Mouse (Mus musculus): ENCODE results near the gene Lrrc4c. TPM values are rescaled to one million over a fixed set of nuclear protein-coding genes. Genes with fewer than 3 reads are reported as not detected.

The Lrrc4c gene
- polyA plus RNA-seq, 1 experiment from 2014 or later = 0.92 TPM

- H3K27me3 ChIP-seq (replicated peaks) = no peaks in the 10 kb centered on the region
- H3K4me2 ChIP-seq = no peak overlapping the region
- no peaks in the 10 kb centered on the region for H3K9me3 ChIP-seq
- ATAC-seq (ENCODE audit: extremely low read depth, insufficient number of reproducible peaks, low FRiP score, low TSS enrichment) = no peak
- no peaks in the 10 kb centered on the region for H3K36me3 ChIP-seq
- H3K4me1 ChIP-seq = no peaks in the 10 kb centered on the region
- no peak overlapping the region for H3K9ac ChIP-seq
- 76% methylated on average over 7 of the region's 7 CpGs for WGBS
- no peak overlapping the region for H3K27ac ChIP-seq (replicated peaks)
- no peak overlapping the region for H3K4me3 ChIP-seq
Measured at GRCm38 (mm10) chr2:96714561-96714960, 396.6 kb downstream of the Lrrc4c start.

- Histone ChIP-seq H3K9me3 (no peaks in the 10 kb centered on the region), H3K36me3 (no peaks in the 10 kb centered on the region), H3K9ac (no peak overlapping the region), H3K4me3 (no peak overlapping the region), H3K4me1 (no peaks in the 10 kb centered on the region), H3K27me3 (replicated peaks) (no peaks in the 10 kb centered on the region), H3K27ac (replicated peaks) (no peak overlapping the region), H3K4me2 (no peak overlapping the region)
- no peak for ATAC-seq (ENCODE audit: extremely low read depth, insufficient number of reproducible peaks, low FRiP score, low TSS enrichment)
- WGBS = 72% methylated on average over 2 of the region's 2 CpGs
Measured at GRCm38 (mm10) chr2:96717353-96717752, 399.4 kb downstream of the Lrrc4c start.

GRCm38 (mm10) chr2:96723395-96723794 is 405.4 kb downstream of the Lrrc4c start:
- no peaks in the 10 kb centered on the region for H3K9me3 ChIP-seq
- H3K36me3 ChIP-seq = no peaks in the 10 kb centered on the region
- H3K27me3 ChIP-seq (replicated peaks) = no peaks in the 10 kb centered on the region
- no peak overlapping the region for H3K9ac ChIP-seq
- no peaks in the 10 kb centered on the region for H3K4me1 ChIP-seq
- no peak for ATAC-seq (ENCODE audit: extremely low read depth, insufficient number of reproducible peaks, low FRiP score, low TSS enrichment)
- no peak overlapping the region for H3K4me3 ChIP-seq
- H3K27ac ChIP-seq (replicated peaks) = no peak overlapping the region
- H3K4me2 ChIP-seq = no peak overlapping the region

- Histone ChIP-seq H3K27me3 (replicated peaks) (no peaks in the 10 kb centered on the region), H3K4me2 (no peak overlapping the region), H3K9me3 (no peaks in the 10 kb centered on the region), H3K4me3 (no peak overlapping the region), H3K36me3 (no peaks in the 10 kb centered on the region), H3K4me1 (no peaks in the 10 kb centered on the region), H3K9ac (no peak overlapping the region), H3K27ac (replicated peaks) (no peak overlapping the region)
- no peak for ATAC-seq (ENCODE audit: extremely low read depth, insufficient number of reproducible peaks, low FRiP score, low TSS enrichment)
Measured at GRCm38 (mm10) chr2:96736081-96736480, 418.1 kb downstream of the Lrrc4c start.

GRCm38 (mm10) chr2:96755066-96755465 is 437.1 kb downstream of the Lrrc4c start:
- Histone ChIP-seq H3K4me1 (no peaks in the 10 kb centered on the region), H3K27ac (replicated peaks) (no peak overlapping the region), H3K4me3 (no peak overlapping the region), H3K36me3 (no peaks in the 10 kb centered on the region), H3K9me3 (no peaks in the 10 kb centered on the region), H3K4me2 (no peak overlapping the region), H3K9ac (no peak overlapping the region), H3K27me3 (replicated peaks) (no peaks in the 10 kb centered on the region)
- ATAC-seq (ENCODE audit: extremely low read depth, insufficient number of reproducible peaks, low FRiP score, low TSS enrichment) = no peak

- H3K4me3 ChIP-seq = no peak overlapping the region
- H3K9me3 ChIP-seq = no peaks in the 10 kb centered on the region
- no peak overlapping the region for H3K4me2 ChIP-seq
- ATAC-seq (ENCODE audit: extremely low read depth, insufficient number of reproducible peaks, low FRiP score, low TSS enrichment) = no peak
- 45% methylated on average over 1 of the region's 1 CpGs for WGBS
- no peak overlapping the region for H3K9ac ChIP-seq
- H3K27ac ChIP-seq (replicated peaks) = no peak overlapping the region
- H3K4me1 ChIP-seq = no peaks in the 10 kb centered on the region
- H3K27me3 ChIP-seq (replicated peaks) = no peaks in the 10 kb centered on the region
- H3K36me3 ChIP-seq = no peaks in the 10 kb centered on the region
Measured at GRCm38 (mm10) chr2:96757701-96758100, 439.7 kb downstream of the Lrrc4c start.

- 69% methylated on average over 5 of the region's 5 CpGs for WGBS
- ATAC-seq (ENCODE audit: extremely low read depth, insufficient number of reproducible peaks, low FRiP score, low TSS enrichment) = no peak
- no peak overlapping the region for H3K4me2 ChIP-seq
- no peaks in the 10 kb centered on the region for H3K27me3 ChIP-seq (replicated peaks)
- no peaks in the 10 kb centered on the region for H3K4me1 ChIP-seq
- H3K4me3 ChIP-seq = no peak overlapping the region
- no peak overlapping the region for H3K9ac ChIP-seq
- H3K36me3 ChIP-seq = no peaks in the 10 kb centered on the region
- H3K9me3 ChIP-seq = no peaks in the 10 kb centered on the region
- no peak overlapping the region for H3K27ac ChIP-seq (replicated peaks)
Measured at GRCm38 (mm10) chr2:96763538-96763937, 445.6 kb downstream of the Lrrc4c start.

GRCm38 (mm10) chr2:96775376-96775775 is 457.4 kb downstream of the Lrrc4c start:
- Histone ChIP-seq H3K9ac (no peak overlapping the region), H3K36me3 (no peaks in the 10 kb centered on the region), H3K4me2 (no peak overlapping the region), H3K27ac (replicated peaks) (no peak overlapping the region), H3K4me1 (no peaks in the 10 kb centered on the region), H3K9me3 (no peaks in the 10 kb centered on the region), H3K4me3 (no peak overlapping the region), H3K27me3 (replicated peaks) (no peaks in the 10 kb centered on the region)
- ATAC-seq (ENCODE audit: extremely low read depth, insufficient number of reproducible peaks, low FRiP score, low TSS enrichment) = no peak

- 23% methylated on average over 6 of the region's 6 CpGs for WGBS
- H3K4me2 ChIP-seq = no peak overlapping the region
Measured at GRCm38 (mm10) chr2:96796681-96797385, 478.9 kb downstream of the Lrrc4c start.

GRCm38 (mm10) chr2:96850839-96851396 is 532.9 kb downstream of the Lrrc4c start:
- Histone ChIP-seq H3K36me3 (no peaks in the 10 kb centered on the region), H3K9ac (no peak overlapping the region), H3K9me3 (no peaks in the 10 kb centered on the region), H3K4me2 (no peak overlapping the region), H3K4me3 (no peak overlapping the region), H3K27ac (replicated peaks) (no peak overlapping the region), H3K4me1 (no peaks in the 10 kb centered on the region), H3K27me3 (replicated peaks) (no peaks in the 10 kb centered on the region)
- 90% methylated on average over 5 of the region's 5 CpGs for WGBS
- ATAC-seq (ENCODE audit: extremely low read depth, insufficient number of reproducible peaks, low FRiP score, low TSS enrichment) = no peak

More at GRCm38 (mm10) chr2:96796681-96797385, 478.9 kb downstream of the Lrrc4c start:
- Histone ChIP-seq H3K27ac (replicated peaks) (no peak overlapping the region), H3K36me3 (no peaks in the 10 kb centered on the region), H3K4me1 (no peaks in the 10 kb centered on the region), H3K9ac (no peak overlapping the region), H3K27me3 (replicated peaks) (no peaks in the 10 kb centered on the region), H3K9me3 (no peaks in the 10 kb centered on the region), H3K4me3 (no peak overlapping the region)
- ATAC-seq (ENCODE audit: extremely low read depth, insufficient number of reproducible peaks, low FRiP score, low TSS enrichment) = no peak

- Histone ChIP-seq H3K4me3 (no peak overlapping the region), H3K4me2 (no peak overlapping the region), H3K36me3 (no peaks in the 10 kb centered on the region), H3K27ac (replicated peaks) (no peak overlapping the region), H3K4me1 (no peaks in the 10 kb centered on the region), H3K9me3 (no peaks in the 10 kb centered on the region), H3K27me3 (replicated peaks) (no peaks in the 10 kb centered on the region), H3K9ac (no peak overlapping the region)
- WGBS = 86% methylated on average over 1 of the region's 1 CpGs
- ATAC-seq (ENCODE audit: extremely low read depth, insufficient number of reproducible peaks, low FRiP score, low TSS enrichment) = no peak
Measured at GRCm38 (mm10) chr2:96853797-96854196, 535.8 kb downstream of the Lrrc4c start.

- no peak overlapping the region for H3K9ac ChIP-seq
- H3K4me2 ChIP-seq = no peak overlapping the region
- H3K27me3 ChIP-seq (replicated peaks) = no peaks in the 10 kb centered on the region
- H3K36me3 ChIP-seq = no peaks in the 10 kb centered on the region
- ATAC-seq (ENCODE audit: extremely low read depth, insufficient number of reproducible peaks, low FRiP score, low TSS enrichment) = no peak
- H3K9me3 ChIP-seq = no peaks in the 10 kb centered on the region
- no peak overlapping the region for H3K27ac ChIP-seq (replicated peaks)
- H3K4me1 ChIP-seq = no peaks in the 10 kb centered on the region
- WGBS = 73% methylated on average over 1 of the region's 1 CpGs
- no peak overlapping the region for H3K4me3 ChIP-seq
Measured at GRCm38 (mm10) chr2:96876062-96876461, 558.1 kb downstream of the Lrrc4c start.

All from heart, embryonic 13.5 days (tissue).